Mouse (Mus musculus) thymus, postnatal 4 days (tissue): ENCODE measurements around the gene Nup188.

Source experiments
- DNase-seq: peaks from one replicate; pipeline ENCODE4 v3.0.0; 2021

Nup188 gene

GRCm38 (mm10) chr2:30286192-30287026 is at the start of gene Nup188, which contains the start of gene Dolk:
Nup188 (plus strand) TSS chr2:30286397.
Dolk (minus strand) TSS chr2:30286334.
- DNase-seq, result peak; percentile 100

DNA sequence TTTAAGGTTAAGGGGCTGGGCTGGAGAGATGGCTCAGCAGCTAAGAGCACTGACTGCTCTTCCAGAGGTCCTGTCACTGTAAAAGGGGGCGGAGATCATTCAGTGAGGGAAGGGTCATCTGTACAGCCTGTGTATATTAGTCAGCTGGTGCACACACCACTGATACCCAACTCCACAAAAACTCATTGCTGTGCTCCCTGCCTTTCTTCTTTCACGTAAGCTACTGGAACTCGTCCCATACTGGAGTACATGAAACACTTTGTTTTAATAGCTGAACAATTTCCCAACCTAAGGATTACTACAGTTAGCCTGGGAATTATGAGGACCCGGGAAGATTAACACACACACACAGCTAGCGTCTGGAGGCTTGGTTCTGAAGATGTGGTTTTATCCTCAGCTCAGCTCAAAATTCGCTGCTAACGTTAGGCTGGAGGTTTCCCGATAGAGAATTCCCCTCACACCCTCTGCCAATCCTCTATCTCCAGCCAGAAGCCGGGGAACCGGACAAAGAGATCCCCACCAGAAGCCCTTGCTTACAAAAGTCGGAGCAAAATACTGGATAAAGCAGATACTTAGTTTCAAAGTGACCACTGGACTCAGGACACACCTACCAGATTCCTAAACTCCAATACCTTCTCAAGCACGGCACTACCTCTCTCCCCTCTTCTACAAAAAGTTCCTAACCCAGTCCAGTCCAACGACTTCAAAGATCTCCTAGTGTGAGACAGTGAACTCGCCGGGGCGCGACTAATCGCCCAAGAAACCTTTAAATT is 49.6 kb upstream of the Nup188 start:
- no peak for DNase-seq

DNA sequence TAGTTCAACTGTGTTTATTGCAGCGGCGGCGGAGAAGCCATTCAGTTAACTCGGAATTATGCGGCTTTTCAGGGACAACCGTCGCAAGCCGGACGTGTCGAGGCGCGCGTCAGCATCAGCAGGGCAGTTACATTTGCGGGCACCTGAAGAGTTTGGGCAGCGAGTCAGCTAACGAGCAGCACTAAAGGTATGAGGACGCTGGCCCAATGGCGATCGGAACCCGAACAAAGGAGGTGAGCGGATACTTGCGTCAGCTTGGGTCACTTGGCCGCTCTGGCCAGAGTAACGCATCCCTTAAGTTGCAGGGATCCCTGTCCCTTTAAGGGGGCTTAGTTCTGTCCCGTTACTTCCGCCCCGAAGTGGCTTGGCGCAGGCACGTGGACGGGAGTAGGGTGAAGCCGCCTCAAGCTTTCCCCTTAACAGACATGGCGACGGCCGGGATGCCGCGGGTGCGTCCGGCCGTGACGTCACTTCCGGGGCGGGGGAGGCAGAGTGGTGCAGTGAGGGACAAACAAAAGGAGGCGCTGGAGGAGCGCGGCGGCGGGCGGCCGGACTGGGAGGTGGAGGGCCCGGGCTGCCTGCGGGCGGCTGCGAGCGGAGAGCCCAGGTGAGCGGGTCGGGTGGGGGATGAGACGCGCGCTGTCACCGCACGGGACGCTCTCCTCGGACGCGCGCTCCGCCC is 48.9 kb upstream of the Nup188 start, which contains the start of gene Lrrc8a:
TSS of gene Lrrc8a (plus strand) at position 517 of the 682 bp plus-strand sequence.
- peak; percentile 100 for DNase-seq

GRCm38 (mm10) chr2:30237881-30238280 is 48.3 kb upstream of the Nup188 start:
- peak; percentile 84 for DNase-seq

DNA sequence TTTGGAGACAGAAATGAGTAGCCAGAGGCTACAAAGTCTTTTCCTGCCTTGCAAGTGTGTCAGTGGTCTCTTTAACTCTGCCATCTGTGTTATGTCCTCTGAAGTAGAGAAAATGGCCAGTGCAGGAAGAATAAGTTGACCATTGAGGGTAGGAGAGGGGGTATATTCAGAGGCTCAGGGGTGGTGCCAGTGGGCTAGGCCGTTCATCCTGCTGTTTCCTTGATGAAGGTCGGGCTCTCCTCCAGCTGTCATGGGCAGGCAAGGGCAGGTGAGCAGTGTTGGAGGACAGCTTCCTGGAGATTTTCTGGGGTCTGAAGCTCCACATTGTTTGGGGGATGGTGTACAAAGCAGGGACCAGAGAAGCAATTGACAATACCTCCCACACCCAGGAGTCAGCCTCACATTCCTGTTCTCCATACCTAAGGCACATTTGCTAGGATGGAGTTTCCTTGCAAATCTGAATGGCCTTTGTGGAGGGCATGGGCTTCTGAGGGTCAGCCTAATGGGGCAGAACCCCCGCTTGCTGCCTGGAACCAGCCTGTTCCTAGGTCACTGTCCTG is 47.2 kb upstream of the Nup188 start:
- DNase-seq, result no peak

DNA sequence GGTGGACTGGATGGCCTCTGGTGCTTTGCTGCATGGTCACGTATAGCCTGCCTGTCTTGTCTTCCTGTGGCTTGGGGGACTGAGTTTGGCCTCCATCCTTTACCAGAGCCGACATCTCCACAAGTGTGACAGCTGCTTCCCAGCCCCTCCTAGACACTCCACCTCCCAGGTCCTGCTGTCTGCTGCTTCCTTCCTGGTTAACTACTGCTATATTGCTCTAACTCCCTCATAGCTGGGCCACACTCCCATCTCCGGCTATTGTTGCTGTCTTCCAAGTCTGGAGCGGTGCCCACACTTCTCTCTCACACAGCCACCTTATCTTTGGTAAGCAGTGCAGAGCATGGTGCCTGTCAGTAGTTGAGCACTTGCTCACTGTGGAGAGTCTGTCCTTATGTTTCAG is 46.4 kb upstream of the Nup188 start:
- DNase-seq, result no peak

- no peak for DNase-seq
Observed at GRCm38 (mm10) chr2:30240267-30240666, 45.9 kb upstream of the Nup188 start, which contains the start of gene Gm28035. Gm28035 (plus strand) TSS chr2:30240567.

DNA sequence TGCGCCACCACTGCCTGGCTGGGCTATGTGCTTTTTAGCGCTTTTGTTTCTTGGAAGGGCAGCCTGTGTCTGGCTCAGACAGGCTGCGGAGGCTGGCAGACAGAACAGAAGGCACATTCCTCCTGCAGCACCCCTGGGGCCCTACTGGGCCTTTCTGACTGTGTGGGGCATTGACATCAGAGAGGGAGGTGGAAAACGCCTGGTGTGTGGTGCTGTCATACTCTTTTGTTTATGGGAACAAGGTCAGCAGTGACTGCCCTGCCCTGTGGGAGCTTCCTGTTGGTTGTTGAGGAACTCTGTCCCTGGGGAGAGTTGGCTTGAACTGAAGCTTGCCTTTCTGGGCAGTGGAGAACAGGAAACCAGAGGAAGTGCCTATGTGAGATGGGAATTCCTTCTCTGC is 43.7 kb upstream of the Nup188 start:
- DNase-seq, result no peak

DNA sequence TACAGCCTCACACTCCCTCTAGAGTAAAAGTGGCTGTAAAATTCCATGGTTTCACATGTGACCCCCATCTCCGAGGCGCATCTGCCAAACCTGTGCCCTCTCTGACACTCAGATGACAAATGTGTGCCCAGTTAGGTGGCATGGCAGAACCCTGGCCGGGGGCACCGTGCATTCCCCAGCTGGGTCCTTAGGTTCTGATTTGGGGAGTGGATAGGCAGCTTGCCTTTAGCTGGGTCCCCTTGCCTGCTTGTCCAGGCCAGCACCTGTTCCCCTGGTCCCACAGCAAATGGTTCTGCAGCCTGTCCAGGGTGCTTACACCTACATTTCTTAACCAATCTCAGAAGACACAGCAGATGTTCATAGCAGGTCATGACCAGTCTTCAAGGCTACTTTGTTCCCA is 42.8 kb upstream of the Nup188 start:
- no peak for DNase-seq

GRCm38 (mm10) chr2:30244595-30245178 is 41.5 kb upstream of the Nup188 start:
- no peak for DNase-seq

DNA sequence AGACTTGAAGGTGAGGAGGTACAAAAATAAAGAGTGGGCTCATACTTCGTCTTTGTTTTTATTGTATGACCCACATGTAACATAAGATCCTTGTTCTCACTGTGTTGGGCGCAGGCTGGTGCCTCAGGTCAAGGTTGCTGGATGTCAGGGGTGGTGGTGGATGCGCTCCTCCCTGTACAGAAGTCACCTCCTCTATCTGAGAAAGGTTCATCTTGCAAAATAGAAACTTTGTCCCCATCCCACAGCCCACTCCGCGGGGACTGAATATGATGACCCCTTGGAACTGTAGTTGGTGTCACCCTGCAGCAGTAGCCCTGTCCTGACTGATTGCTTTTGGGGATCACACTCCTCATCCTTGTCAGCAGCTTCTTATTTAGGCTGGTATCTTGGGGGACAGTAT is 39.2 kb upstream of the Nup188 start:
- DNase-seq, result no peak

DNA sequence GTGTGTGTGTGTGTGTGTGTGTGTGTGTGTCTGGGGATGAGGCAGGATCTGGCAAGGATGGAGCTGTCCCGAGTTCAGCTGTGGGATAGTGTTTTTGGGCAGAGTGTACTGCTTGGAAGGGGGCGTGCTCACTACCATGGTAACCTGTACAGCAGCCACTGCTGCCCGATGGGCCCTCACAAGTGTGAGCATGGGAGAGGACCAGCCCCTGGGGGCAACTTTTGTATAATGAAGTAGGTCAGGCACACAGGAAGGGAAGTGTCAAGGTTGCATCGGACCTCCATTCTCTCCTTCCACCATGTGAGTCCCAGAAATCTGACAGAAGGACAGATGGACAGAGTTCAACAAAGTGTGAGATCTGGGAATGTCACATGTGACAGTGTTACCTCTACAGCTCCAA is 38.5 kb upstream of the Nup188 start:
- no peak for DNase-seq

DNA sequence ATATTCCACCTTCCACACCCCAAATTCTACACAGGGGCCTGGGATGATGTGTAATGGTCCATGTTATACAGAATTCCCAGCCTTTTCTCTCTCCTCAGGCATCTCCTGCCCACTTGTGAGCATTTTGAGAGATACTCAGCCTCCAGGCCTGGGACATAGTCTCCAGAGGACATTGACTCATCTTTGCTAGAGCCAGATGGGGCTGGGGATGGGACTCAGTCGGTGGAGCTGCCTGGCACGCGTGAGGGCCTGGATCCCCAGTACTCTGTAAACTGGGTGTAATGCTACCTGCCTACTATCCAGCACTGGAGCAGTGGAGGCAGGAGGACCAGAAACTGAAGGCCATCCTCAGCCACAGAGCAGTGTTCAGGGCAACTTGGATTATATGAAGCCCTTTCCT is 37.0 kb upstream of the Nup188 start:
- DNase-seq, result no peak

GRCm38 (mm10) chr2:30250166-30251128 is 35.8 kb upstream of the Nup188 start:
- DNase-seq, result no peak

- peak; percentile 88 for DNase-seq
Observed at GRCm38 (mm10) chr2:30251417-30252104, 34.6 kb upstream of the Nup188 start.

DNA sequence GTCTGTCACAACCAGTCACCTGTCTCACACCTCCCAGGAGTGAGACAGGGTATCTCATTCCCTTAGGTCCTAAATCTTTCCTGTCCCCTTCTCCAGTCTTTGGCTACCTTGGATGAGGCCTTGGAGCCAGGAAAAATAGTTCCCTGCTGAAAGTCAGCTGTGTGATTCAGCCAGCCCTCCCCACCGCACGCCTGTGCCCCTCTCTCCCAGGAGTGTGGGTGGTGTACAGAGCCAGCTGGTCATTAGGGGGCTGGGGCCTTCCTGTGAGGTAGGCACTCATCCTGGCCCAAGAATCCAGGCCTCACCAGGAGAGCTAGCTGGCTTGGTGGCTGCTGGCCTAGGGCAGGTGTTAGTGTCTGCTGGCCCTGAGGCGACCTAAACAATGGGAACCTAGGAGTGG is 33.7 kb upstream of the Nup188 start:
- no peak for DNase-seq

DNA sequence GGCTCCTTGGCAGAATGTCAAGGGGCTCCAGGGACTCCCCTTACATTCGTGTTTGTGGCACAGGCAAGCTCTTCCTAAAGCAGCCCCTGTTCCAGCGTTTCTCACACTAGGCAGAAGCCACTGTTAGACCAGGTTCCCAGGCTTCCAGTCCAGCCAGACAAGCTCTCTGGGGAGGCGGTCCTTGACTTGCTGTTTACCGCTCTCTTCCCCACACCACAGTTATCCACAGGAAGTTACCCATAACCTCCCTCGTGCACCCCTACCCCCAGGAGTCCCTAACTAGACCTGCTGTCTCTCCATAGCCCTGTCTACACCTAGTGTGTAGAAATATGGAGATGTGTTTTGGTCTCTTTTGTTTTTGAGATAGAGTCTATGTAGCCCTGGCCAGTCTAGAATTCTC is 32.4 kb upstream of the Nup188 start:
- DNase-seq, result no peak

GRCm38 (mm10) chr2:30255631-30256395 is 30.4 kb upstream of the Nup188 start:
- no peak for DNase-seq

DNA sequence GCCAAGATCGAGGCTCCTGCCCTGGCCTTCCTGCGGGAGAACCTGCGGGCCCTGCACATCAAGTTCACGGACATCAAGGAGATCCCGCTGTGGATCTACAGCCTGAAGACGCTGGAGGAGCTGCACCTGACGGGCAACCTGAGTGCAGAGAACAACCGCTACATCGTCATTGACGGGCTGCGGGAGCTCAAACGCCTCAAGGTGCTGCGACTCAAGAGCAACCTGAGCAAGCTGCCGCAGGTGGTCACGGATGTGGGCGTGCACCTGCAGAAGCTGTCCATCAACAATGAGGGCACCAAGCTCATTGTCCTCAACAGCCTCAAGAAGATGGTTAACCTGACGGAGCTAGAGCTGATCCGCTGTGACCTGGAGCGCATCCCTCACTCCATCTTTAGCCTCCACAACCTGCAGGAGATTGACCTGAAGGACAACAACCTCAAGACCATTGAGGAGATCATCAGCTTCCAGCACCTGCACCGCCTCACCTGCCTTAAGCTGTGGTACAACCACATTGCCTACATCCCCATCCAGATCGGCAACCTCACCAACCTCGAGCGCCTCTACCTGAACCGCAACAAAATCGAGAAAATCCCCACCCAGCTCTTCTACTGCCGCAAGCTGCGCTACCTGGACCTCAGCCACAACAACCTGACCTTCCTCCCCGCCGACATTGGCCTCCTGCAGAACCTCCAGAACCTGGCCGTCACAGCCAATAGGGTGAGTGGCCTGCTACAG is 29.4 kb upstream of the Nup188 start:
- DNase-seq, result no peak
